Mouse (Mus musculus) heart, embryonic 16.5 days (tissue): ENCODE data around the gene Dennd5b. TPM values are rescaled to one million over a fixed set of nuclear protein-coding genes. Genes with fewer than 3 reads are reported as not detected.
A peak's percentile ranks its signal among the peaks of the same experiment; 100 is the strongest.
"Not testable (repeated sequence)": the region's sequence is repeated elsewhere in the genome, so short reads cannot be mapped to it uniquely, and the experiment has no call there.

ENCODE experiments used
- ATAC-seq: fragments of 200-750 bp; cut with Nextera tagmentation; replicated peaks from 2 replicates; pipeline ENCODE4 v1.8.0; 2017; ENCODE audit warnings: moderate number of reproducible peaks; ENCODE audit not compliant: insufficient read depth, low FRiP score; ENCODE audit errors: extremely low read depth
- H3K27ac ChIP-seq: fragments of 300-500 bp; sonication (generic); 2 replicates; pipeline ENCODE4 v1.5.1; 2014; ENCODE audit warnings: mild to moderate bottlenecking, low read length, control low read depth, moderate library complexity
- H3K27me3 ChIP-seq: fragments of 300-500 bp; sonication (generic); 2 replicates; pipeline ENCODE4 v1.6.1; 2014; ENCODE audit warnings: low read length, mixed read lengths; ENCODE audit not compliant: control insufficient read depth, insufficient read depth
- H3K36me3 ChIP-seq: fragments of 300-500 bp; sonication (generic); 2 replicates; pipeline ENCODE4 v1.6.1; 2014; ENCODE audit not compliant: control insufficient read depth, insufficient read depth
- H3K4me1 ChIP-seq: fragments of 300-500 bp; sonication (generic); 2 replicates; pipeline ENCODE4 v1.6.1; 2014; ENCODE audit warnings: low read length, mixed read lengths; ENCODE audit not compliant: control insufficient read depth, insufficient read depth
- H3K4me2 ChIP-seq: fragments of 300-500 bp; sonication (generic); 2 replicates; pipeline ENCODE4 v1.6.1; 2014; ENCODE audit warnings: low read depth, mild to moderate bottlenecking, control low read depth, low read length
- H3K4me3 ChIP-seq: fragments of 300-500 bp; sonication (generic); 2 replicates; pipeline ENCODE4 v1.5.1; 2014; ENCODE audit warnings: mild to moderate bottlenecking, control low read depth, low read length
- H3K9ac ChIP-seq: fragments of 300-500 bp; sonication (generic); 2 replicates; pipeline ENCODE4 v1.6.1; 2014; ENCODE audit warnings: low read length, control low read depth
- H3K9me3 ChIP-seq: fragments of 300-500 bp; sonication (generic); replicated peaks from 2 replicates; pipeline ENCODE4 v1.6.1; 2016; ENCODE audit warnings: low read length; ENCODE audit not compliant: control insufficient read depth
- WGBS: fragments of 180-500 bp; shearing (Covaris S2); extraction: QIAGEN DNeasy Blood & Tissue Kit; methylation state at CpG from one replicate; pipeline ENCODE4 v1.1.7; 2014; 5-methylcytosine and 5-hydroxymethylcytosine counted together
- polyA plus RNA-seq: library from polyadenylated mRNA; unstranded; fragments of >200 nt; fragmentation: Nextera tagmentation; extraction: Ambion mirVana; gene quantifications from 2 replicates; pipeline ENCODE4 v1.2.1, GENCODE M21; 2015

Dennd5b gene
- polyA plus RNA-seq, 1 experiment from 2014 or later = 5.0 TPM

DNA sequence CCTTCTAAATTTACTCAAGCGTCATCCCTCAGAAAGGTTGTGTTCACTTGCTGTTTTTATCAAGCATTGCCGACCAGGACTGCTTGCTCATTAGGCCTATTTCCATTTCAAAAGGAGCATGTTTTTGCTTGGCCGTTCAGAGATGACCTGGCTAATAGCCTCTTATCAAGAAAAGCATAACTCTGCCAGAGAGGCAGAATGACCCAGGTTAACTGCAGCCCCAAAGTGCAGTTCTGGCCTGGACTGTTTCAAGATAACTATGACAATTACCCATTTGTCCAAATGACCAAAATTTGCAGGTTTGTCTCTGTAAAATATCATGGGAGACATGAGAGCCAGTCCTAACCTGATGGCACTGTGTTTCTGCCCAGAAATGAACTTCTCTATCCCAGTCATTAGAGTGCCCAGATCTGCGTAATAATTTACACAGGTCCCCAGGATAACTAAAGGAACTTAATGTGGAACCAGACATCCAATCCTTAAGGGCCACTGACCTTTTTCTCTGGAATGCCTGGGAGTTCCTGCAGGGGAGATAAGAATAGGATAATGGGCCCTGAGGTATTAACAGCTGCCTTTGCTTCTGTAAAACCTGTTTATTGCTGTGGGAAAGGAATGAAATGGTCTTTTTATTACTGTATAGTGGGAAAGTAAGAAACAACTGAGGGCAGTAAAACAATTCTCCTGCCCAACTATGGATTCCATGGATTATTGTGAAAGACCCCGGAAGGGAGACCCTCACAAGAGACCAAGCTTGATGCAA, 33.1 kb upstream of the Dennd5b start:
- H3K4me2 ChIP-seq = no peak overlapping the region
- H3K4me3 ChIP-seq = no peak overlapping the region
- H3K27me3 ChIP-seq = no peaks in the 10 kb centered on the region
- H3K9me3 ChIP-seq = no peaks in the 10 kb centered on the region
- no peaks in the 10 kb centered on the region for H3K36me3 ChIP-seq
- H3K9ac ChIP-seq = no peak overlapping the region
- ATAC-seq = no peak
- H3K4me1 ChIP-seq = peaks cover 4% of the 10 kb centered on the region; the same call in 1 of the 2 replicates
- WGBS = 21% methylated on average over 5 of the region's 5 CpGs
- no peak overlapping the region for H3K27ac ChIP-seq

GRCm38 (mm10) chr6:149132311-149133077, 31.0 kb upstream of the Dennd5b start:
- no peak for ATAC-seq
- H3K9ac ChIP-seq = no peak overlapping the region
- H3K36me3 ChIP-seq = no peaks in the 10 kb centered on the region
- no peaks in the 10 kb centered on the region for H3K27me3 ChIP-seq
- H3K4me1 ChIP-seq = peaks cover 4% of the 10 kb centered on the region; the same call in 1 of the 2 replicates
- no peak overlapping the region for H3K4me3 ChIP-seq
- H3K27ac ChIP-seq = no peak overlapping the region
- no peaks in the 10 kb centered on the region for H3K9me3 ChIP-seq
- WGBS = 34% methylated on average over 5 of the region's 5 CpGs
- no peak overlapping the region for H3K4me2 ChIP-seq

DNA sequence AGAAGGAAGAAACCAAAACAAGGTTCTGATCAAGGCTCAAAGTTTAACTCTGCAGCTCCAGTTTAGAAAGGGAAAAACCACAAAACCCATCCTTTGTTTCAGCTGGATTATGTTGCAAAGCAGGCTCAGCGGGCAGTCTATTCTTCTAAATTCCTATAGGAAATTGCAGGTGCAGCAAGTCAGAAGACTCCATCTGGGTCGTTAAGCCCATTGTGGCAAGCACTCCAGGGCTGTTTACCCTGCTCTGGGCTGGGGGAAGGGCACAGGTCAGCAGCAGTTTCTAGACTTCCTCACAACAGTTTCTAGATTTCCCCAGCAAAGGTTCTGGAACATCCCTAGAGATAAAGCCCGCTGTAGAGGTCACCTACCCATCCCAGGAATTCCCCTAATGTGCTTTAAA, 29.6 kb upstream of the Dennd5b start:
- 32% methylated on average over 3 of the region's 3 CpGs for WGBS
- no peak overlapping the region for H3K9ac ChIP-seq
- ATAC-seq = no peak
- no peaks in the 10 kb centered on the region for H3K36me3 ChIP-seq
- H3K27ac ChIP-seq = no peak overlapping the region
- no peaks in the 10 kb centered on the region for H3K27me3 ChIP-seq
- peaks cover 4% of the 10 kb centered on the region; the same call in 1 of the 2 replicates for H3K4me1 ChIP-seq
- no peak overlapping the region for H3K4me3 ChIP-seq
- no peak overlapping the region for H3K4me2 ChIP-seq
- no peaks in the 10 kb centered on the region for H3K9me3 ChIP-seq

DNA sequence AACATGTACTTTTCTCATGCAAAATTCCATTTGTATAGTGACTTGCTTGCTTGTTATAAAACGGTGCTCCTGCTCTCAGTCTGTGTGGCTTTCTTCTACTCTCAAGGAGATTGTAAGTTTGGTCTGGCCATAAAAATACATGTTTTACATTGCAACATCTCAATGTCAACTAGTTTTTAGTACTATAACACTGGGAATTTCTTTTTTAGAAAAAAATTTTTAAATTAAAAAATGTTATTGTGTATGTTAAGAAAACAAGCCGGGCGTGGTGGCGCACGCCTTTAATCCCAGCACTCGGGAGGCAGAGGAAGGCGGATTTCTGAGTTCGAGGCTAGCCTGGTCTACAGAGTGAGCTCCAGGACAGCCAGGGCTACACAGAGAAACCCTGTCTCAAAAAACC, 28.4 kb upstream of the Dennd5b start, which contains the start of gene Gm10203:
Gm10203 (plus strand) TSS at position 301 of the 400 bp plus-strand sequence.
- not testable (repeated sequence) for H3K4me1 ChIP-seq, H3K9ac ChIP-seq, H3K4me2 ChIP-seq, H3K4me3 ChIP-seq, ATAC-seq, H3K27me3 ChIP-seq, H3K27ac ChIP-seq, H3K9me3 ChIP-seq, H3K36me3 ChIP-seq
- WGBS = 79% methylated on average over 8 of the region's 8 CpGs

DNA sequence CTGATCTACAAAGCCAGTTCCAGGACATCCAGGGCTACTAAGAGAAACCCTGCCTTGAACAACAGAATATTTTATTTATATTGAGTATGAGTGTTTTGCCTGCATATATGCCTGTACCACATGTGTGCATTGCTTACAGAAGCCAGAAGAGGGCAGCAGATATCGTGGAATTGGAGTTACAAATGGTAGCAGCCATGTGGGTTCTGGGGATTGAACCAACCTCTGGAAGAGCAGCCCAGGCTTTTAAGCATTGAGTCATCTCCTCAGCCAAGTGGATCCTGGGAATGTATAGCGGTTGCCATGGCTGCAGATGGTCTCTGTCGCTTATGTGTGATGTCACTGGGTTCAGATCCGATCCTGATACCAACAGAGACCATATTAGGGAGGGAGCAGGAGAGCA, 25.2 kb upstream of the Dennd5b start:
- Histone ChIP-seq H3K27ac (no peak overlapping the region), H3K4me2 (no peak overlapping the region), H3K36me3 (no peaks in the 10 kb centered on the region), H3K9ac (no peak overlapping the region), H3K4me1 (no peaks in the 10 kb centered on the region), H3K9me3 (no peaks in the 10 kb centered on the region), H3K4me3 (no peak overlapping the region), H3K27me3 (no peaks in the 10 kb centered on the region)
- WGBS = 72% methylated on average over 4 of the region's 4 CpGs
- ATAC-seq = no peak

DNA sequence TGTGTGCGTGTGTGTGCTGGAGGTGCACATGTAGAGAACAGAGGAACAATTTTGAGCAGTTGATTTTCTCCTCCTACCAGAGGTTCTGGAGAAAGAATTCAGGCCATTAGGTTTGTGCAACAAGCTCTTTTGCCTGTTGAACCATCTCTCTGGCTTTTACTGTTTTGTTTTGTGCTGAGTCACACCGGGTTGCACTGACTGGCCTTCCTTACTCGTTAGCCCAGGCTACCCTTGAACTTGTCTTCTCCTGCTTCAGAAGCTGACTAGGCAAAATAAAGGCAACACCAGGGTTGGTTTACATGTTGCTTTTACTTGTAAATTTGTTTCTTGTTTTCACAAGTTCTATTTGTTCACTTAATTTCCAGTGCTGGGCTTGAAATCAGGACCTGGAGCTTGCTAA, 21.6 kb upstream of the Dennd5b start:
- Histone ChIP-seq H3K9me3 (no peaks in the 10 kb centered on the region), H3K4me2 (no peak overlapping the region), H3K36me3 (no peaks in the 10 kb centered on the region), H3K4me3 (no peak overlapping the region), H3K27ac (no peak overlapping the region), H3K9ac (no peak overlapping the region), H3K4me1 (peaks cover 3% of the 10 kb centered on the region; the same call in 1 of the 2 replicates), H3K27me3 (no peaks in the 10 kb centered on the region)
- ATAC-seq = no peak
- WGBS = 86% methylated on average over 3 of the region's 3 CpGs

DNA sequence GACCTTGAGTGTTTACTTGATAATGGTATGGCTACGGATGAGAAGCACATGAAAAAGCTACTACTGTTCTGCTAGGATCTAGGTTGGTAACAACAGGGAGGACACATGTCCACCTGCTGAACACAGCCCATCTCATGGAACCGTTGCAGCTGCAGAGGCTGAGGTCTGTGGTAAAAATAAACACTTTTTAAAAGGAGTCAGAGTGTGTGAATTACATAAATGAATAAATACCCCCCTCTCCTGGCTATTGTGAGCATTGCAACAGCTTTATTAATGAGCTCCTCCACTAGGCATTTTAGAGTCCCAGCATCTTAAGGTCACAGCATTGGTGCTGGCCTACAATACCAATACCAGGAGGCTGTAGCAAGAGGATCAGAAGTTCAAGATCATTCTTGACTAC, 18.4 kb upstream of the Dennd5b start:
- no peak overlapping the region for H3K4me3 ChIP-seq
- H3K4me2 ChIP-seq = no peak overlapping the region
- H3K9me3 ChIP-seq = no peaks in the 10 kb centered on the region
- 0 out of 2 replicates have a peak, but pooled peaks have one; percentile 37 for ATAC-seq
- H3K27ac ChIP-seq = no peak overlapping the region
- 30% methylated on average over 2 of the region's 2 CpGs for WGBS
- H3K36me3 ChIP-seq = no peaks in the 10 kb centered on the region
- H3K4me1 ChIP-seq = peaks cover 3% of the 10 kb centered on the region; the same call in 1 of the 2 replicates
- no peaks in the 10 kb centered on the region for H3K27me3 ChIP-seq
- no peak overlapping the region for H3K9ac ChIP-seq

DNA sequence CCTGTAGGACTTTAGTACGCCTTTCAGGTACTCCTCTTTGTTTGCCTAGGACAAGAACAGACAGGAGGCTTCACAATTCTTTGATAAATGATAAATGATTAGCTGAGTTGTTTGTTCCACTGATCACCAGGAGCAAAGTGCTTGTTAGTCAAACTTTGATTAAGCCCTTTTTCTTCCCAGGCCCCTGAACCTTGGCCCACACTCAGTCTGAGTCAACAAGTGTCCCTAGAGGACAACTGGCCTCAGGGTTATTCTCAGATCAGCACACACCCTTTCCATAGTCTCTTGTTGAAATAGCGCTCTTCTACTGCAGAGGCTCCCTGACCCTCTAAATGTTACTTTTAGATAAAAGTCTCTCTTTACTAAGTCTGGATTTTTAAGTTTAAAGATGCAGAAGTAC, 17.5 kb upstream of the Dennd5b start:
- 45% methylated on average over 2 of the region's 2 CpGs for WGBS
- Histone ChIP-seq H3K27me3 (no peaks in the 10 kb centered on the region), H3K4me2 (no peak overlapping the region), H3K36me3 (no peaks in the 10 kb centered on the region), H3K4me1 (peaks cover 3% of the 10 kb centered on the region; the same call in 1 of the 2 replicates), H3K9me3 (no peaks in the 10 kb centered on the region), H3K27ac (no peak overlapping the region), H3K4me3 (no peak overlapping the region), H3K9ac (no peak overlapping the region)
- no peak; the same call in 1 of the 2 replicates for ATAC-seq

DNA sequence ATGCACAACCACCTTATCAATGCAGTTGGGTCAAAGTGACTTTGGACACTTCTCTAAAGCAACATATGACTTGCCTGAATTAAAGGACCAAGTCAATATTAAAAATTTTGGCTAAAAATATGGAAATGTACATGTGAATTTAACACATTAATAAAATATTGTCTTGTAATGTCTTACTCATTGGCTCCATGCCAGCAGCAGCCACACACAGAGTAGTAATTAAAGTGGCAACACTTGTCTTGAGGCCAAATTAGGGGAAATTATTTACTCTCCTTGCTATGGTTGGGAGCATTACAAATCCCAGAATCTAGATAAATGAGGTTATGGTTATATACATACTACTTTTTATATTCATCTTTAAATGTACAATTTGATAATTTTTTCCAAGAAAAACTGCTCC, 15.5 kb upstream of the Dennd5b start:
- H3K9ac ChIP-seq = no peak overlapping the region
- H3K27ac ChIP-seq = no peak overlapping the region
- no peaks in the 10 kb centered on the region for H3K27me3 ChIP-seq
- no peak overlapping the region for H3K4me2 ChIP-seq
- H3K4me3 ChIP-seq = no peak overlapping the region
- no peaks in the 10 kb centered on the region for H3K36me3 ChIP-seq
- peaks cover 3% of the 10 kb centered on the region; the same call in 1 of the 2 replicates for H3K4me1 ChIP-seq
- no peak for ATAC-seq
- no peaks in the 10 kb centered on the region for H3K9me3 ChIP-seq
